Mouse (Mus musculus) forebrain, embryonic 14.5 days (tissue): Measurements from ENCODE around the gene Anks1b. TPM values are rescaled to one million over a fixed set of nuclear protein-coding genes. Genes with fewer than 3 reads are reported as not detected.

Source experiments
- ATAC-seq: fragments of 200-750 bp; cut with Nextera tagmentation; 2 replicates; pipeline ENCODE4 v1.8.0; 2017; ENCODE audit warnings: mild to moderate bottlenecking, moderate library complexity
- DNase-seq: peaks from one replicate; pipeline ENCODE4 v3.0.0-alpha.2; 2015; ENCODE audit warnings: low spot score
- H3K27ac ChIP-seq: fragments of 300-500 bp; sonication (generic); 2 replicates; pipeline ENCODE4 v1.5.1; 2014; ENCODE audit warnings: low read depth, mild to moderate bottlenecking, control low read depth, low read length, moderate library complexity
- H3K27me3 ChIP-seq: fragments of 300-500 bp; sonication (generic); replicated peaks from 2 replicates; pipeline ENCODE4 v1.6.1; 2014; ENCODE audit warnings: low read length, control low read depth, mixed read lengths; ENCODE audit not compliant: control insufficient read depth, insufficient read depth
- H3K36me3 ChIP-seq: fragments of 300-500 bp; sonication (generic); 2 replicates; pipeline ENCODE4 v1.6.1; 2014; ENCODE audit warnings: low read length, control low read depth; ENCODE audit not compliant: control insufficient read depth, insufficient read depth
- H3K4me1 ChIP-seq: fragments of 300-500 bp; sonication (generic); 2 replicates; pipeline ENCODE4 v1.6.1; 2014; ENCODE audit warnings: antibody characterized with exemption, low read length, control low read depth; ENCODE audit not compliant: control insufficient read depth, insufficient read depth
- H3K4me2 ChIP-seq: fragments of 300-500 bp; sonication (generic); 2 replicates; pipeline ENCODE4 v1.6.1; 2014; ENCODE audit warnings: mild to moderate bottlenecking, control low read depth, low read length
- H3K4me3 ChIP-seq: fragments of 300-500 bp; sonication (generic); 2 replicates; pipeline ENCODE4 v1.5.1; 2014; ENCODE audit warnings: low read depth, low read length, control low read depth
- H3K9ac ChIP-seq: fragments of 300-500 bp; sonication (generic); 2 replicates; pipeline ENCODE4 v1.6.1; 2014; ENCODE audit warnings: mild to moderate bottlenecking, low read length, control low read depth, moderate library complexity
- H3K9me3 ChIP-seq: fragments of 300-500 bp; sonication (generic); replicated peaks from 2 replicates; pipeline ENCODE4 v1.6.1; 2016; ENCODE audit warnings: low read length, control low read depth, mixed read lengths; ENCODE audit not compliant: control insufficient read depth
- WGBS: fragments of 180-500 bp; shearing (Covaris S2); extraction: QIAGEN DNeasy Blood & Tissue Kit; methylation state at CpG from one replicate; pipeline ENCODE4 v1.1.7; 2014; 5-methylcytosine and 5-hydroxymethylcytosine counted together
- polyA plus RNA-seq: library from polyadenylated mRNA; unstranded; fragments of >200 nt; fragmentation: Nextera tagmentation; extraction: Ambion mirVana; gene quantifications from 2 replicates; pipeline ENCODE4 v1.2.1, GENCODE M21; 2014

Gene Anks1b
- polyA plus RNA-seq, 1 experiment from 2014 or later: 36.0 TPM

GRCm38 (mm10) chr10:90576191-90577098, 703.1 kb downstream of the Anks1b start:
- H3K4me2 ChIP-seq: peak overlapping the region; percentile 87
- peak overlapping the region; percentile 74 for H3K9ac ChIP-seq
- H3K27ac ChIP-seq: peak overlapping the region; percentile 92
- H3K4me1 ChIP-seq: peaks cover 14% of the 10 kb centered on the region
- DNase-seq: peak; percentile 95
- H3K27me3 ChIP-seq: no peaks in the 10 kb centered on the region
- ATAC-seq: peak; percentile 97
- no peaks in the 10 kb centered on the region for H3K9me3 ChIP-seq
- WGBS: 4% methylated on average over 29 of the region's 29 CpGs
- no peaks in the 10 kb centered on the region for H3K36me3 ChIP-seq
- H3K4me3 ChIP-seq: peak overlapping the region; percentile 48

- Histone ChIP-seq H3K4me1 (peaks cover 14% of the 10 kb centered on the region), H3K27ac (peak overlapping the region; percentile 92), H3K4me2 (peak overlapping the region; percentile 87), H3K4me3 (peak overlapping the region; percentile 48), H3K9me3 (no peaks in the 10 kb centered on the region), H3K9ac (peak overlapping the region; percentile 74), H3K36me3 (no peaks in the 10 kb centered on the region), H3K27me3 (no peaks in the 10 kb centered on the region)
- DNase-seq: peak; percentile 53
- peak; percentile 15; the same call in 1 of the 2 replicates for ATAC-seq
- WGBS: 31% methylated on average over 6 of the region's 6 CpGs
These were observed 703.8 kb downstream of the Anks1b start for GRCm38 (mm10) chr10:90577099-90577461.

- no peaks in the 10 kb centered on the region for H3K27me3 ChIP-seq
- peak overlapping the region; percentile 74 for H3K9ac ChIP-seq
- peak overlapping the region; percentile 87 for H3K4me2 ChIP-seq
- H3K9me3 ChIP-seq: no peaks in the 10 kb centered on the region
- DNase-seq: no peak
- H3K4me3 ChIP-seq: peak overlapping the region; percentile 48
- peak overlapping the region; percentile 92; the same call in 1 of the 2 replicates for H3K27ac ChIP-seq
- peaks cover 14% of the 10 kb centered on the region for H3K4me1 ChIP-seq
- no peak for ATAC-seq
- WGBS: 68% methylated on average over 9 of the region's 9 CpGs
- no peaks in the 10 kb centered on the region for H3K36me3 ChIP-seq
These were observed 704.5 kb downstream of the Anks1b start for GRCm38 (mm10) chr10:90577777-90578176.

GRCm38 (mm10) chr10:90579970-90580369, 706.7 kb downstream of the Anks1b start:
- Histone ChIP-seq H3K4me2 (no peak overlapping the region), H3K4me1 (peaks cover 14% of the 10 kb centered on the region), H3K27me3 (no peaks in the 10 kb centered on the region), H3K36me3 (no peaks in the 10 kb centered on the region), H3K9me3 (no peaks in the 10 kb centered on the region), H3K27ac (no peak overlapping the region), H3K4me3 (no peak overlapping the region), H3K9ac (no peak overlapping the region)
- no peak for ATAC-seq
- WGBS: 83% methylated on average over 5 of the region's 5 CpGs
- no peak for DNase-seq

- Histone ChIP-seq H3K27me3 (no peaks in the 10 kb centered on the region), H3K9me3 (no peaks in the 10 kb centered on the region), H3K4me2 (no peak overlapping the region), H3K9ac (no peak overlapping the region), H3K4me3 (no peak overlapping the region), H3K36me3 (no peaks in the 10 kb centered on the region), H3K27ac (no peak overlapping the region), H3K4me1 (peaks cover 3% of the 10 kb centered on the region)
- 88% methylated on average over 4 of the region's 4 CpGs for WGBS
- ATAC-seq (no peak), DNase-seq (no peak)
These were observed 710.7 kb downstream of the Anks1b start for GRCm38 (mm10) chr10:90584052-90584451.

GRCm38 (mm10) chr10:90596142-90596541, 722.8 kb downstream of the Anks1b start:
- H3K27ac ChIP-seq: no peak overlapping the region

GRCm38 (mm10) chr10:90596576-90596975, 723.3 kb downstream of the Anks1b start:
- ATAC-seq (peak; percentile 74), DNase-seq (no peak)
- no peak overlapping the region for H3K4me2 ChIP-seq
- 9% methylated on average over 3 of the region's 3 CpGs for WGBS
- H3K9me3 ChIP-seq: no peaks in the 10 kb centered on the region
- peaks cover 9% of the 10 kb centered on the region; the same call in 1 of the 2 replicates for H3K4me1 ChIP-seq
- no peak overlapping the region for H3K27ac ChIP-seq
- no peaks in the 10 kb centered on the region for H3K36me3 ChIP-seq
- H3K4me3 ChIP-seq: no peak overlapping the region
- no peak overlapping the region for H3K9ac ChIP-seq
- H3K27me3 ChIP-seq: no peaks in the 10 kb centered on the region

More at GRCm38 (mm10) chr10:90596142-90596541, 722.8 kb downstream of the Anks1b start:
- H3K4me1 ChIP-seq: peaks cover 9% of the 10 kb centered on the region; the same call in 1 of the 2 replicates
- no peak overlapping the region for H3K4me2 ChIP-seq
- DNase-seq (peak; percentile 91), ATAC-seq (peak; percentile 90)
- 7% methylated on average over 3 of the region's 3 CpGs for WGBS
- H3K36me3 ChIP-seq: no peaks in the 10 kb centered on the region
- no peaks in the 10 kb centered on the region for H3K9me3 ChIP-seq
- H3K9ac ChIP-seq: no peak overlapping the region
- no peak overlapping the region for H3K4me3 ChIP-seq
- H3K27me3 ChIP-seq: no peaks in the 10 kb centered on the region

GRCm38 (mm10) chr10:90599149-90599548, 725.8 kb downstream of the Anks1b start:
- H3K4me2 ChIP-seq: no peak overlapping the region
- H3K36me3 ChIP-seq: no peaks in the 10 kb centered on the region
- H3K27ac ChIP-seq: no peak overlapping the region
- no peak overlapping the region for H3K9ac ChIP-seq
- ATAC-seq (no peak), DNase-seq (no peak)
- no peaks in the 10 kb centered on the region for H3K9me3 ChIP-seq
- H3K27me3 ChIP-seq: no peaks in the 10 kb centered on the region
- no peak overlapping the region for H3K4me3 ChIP-seq
- H3K4me1 ChIP-seq: peaks cover 9% of the 10 kb centered on the region; the same call in 1 of the 2 replicates
